Mouse (Mus musculus) kidney, embryonic 15.5 days (tissue): ENCODE data around the gene Ddx42. TPM values are rescaled to one million over a fixed set of nuclear protein-coding genes. Genes with fewer than 3 reads are reported as not detected.

Experiments used
- ATAC-seq: fragments of 200-750 bp; cut with Nextera tagmentation; replicated peaks from 2 replicates; pipeline ENCODE4 v1.8.0; 2017; ENCODE audit warnings: moderate TSS enrichment; ENCODE audit not compliant: low FRiP score
- H3K27ac ChIP-seq: fragments of 300-500 bp; sonication (generic); 2 replicates; pipeline ENCODE4 v1.5.1; 2015; ENCODE audit warnings: mild to moderate bottlenecking, inconsistent platforms
- H3K27me3 ChIP-seq: fragments of 300-500 bp; sonication (generic); 2 replicates; pipeline ENCODE4 v1.6.1; 2015; ENCODE audit warnings: inconsistent platforms
- H3K36me3 ChIP-seq: fragments of 300-500 bp; sonication (generic); 2 replicates; pipeline ENCODE4 v1.6.1; 2015; ENCODE audit warnings: inconsistent platforms
- H3K4me1 ChIP-seq: fragments of 300-500 bp; sonication (generic); 2 replicates; pipeline ENCODE4 v1.6.1; 2015; ENCODE audit warnings: inconsistent platforms
- H3K4me2 ChIP-seq: fragments of 300-500 bp; sonication (generic); 2 replicates; pipeline ENCODE4 v1.6.1; 2015; ENCODE audit warnings: moderate library complexity, mild to moderate bottlenecking, inconsistent platforms
- H3K4me3 ChIP-seq: fragments of 300-500 bp; sonication (generic); replicated peaks from 2 replicates; pipeline ENCODE4 v1.5.1; 2015; ENCODE audit warnings: mild to moderate bottlenecking, inconsistent platforms
- H3K9ac ChIP-seq: fragments of 300-500 bp; sonication (generic); 2 replicates; pipeline ENCODE4 v1.6.1; 2015; ENCODE audit warnings: mild to moderate bottlenecking, inconsistent platforms
- H3K9me3 ChIP-seq: fragments of 300-500 bp; sonication (generic); replicated peaks from 2 replicates; pipeline ENCODE4 v1.6.1; 2016; ENCODE audit warnings: inconsistent platforms
- WGBS: fragments of 180-500 bp; shearing (Covaris S2); methylation state at CpG from one replicate; pipeline ENCODE4 v1.1.7; 2015; ENCODE audit warnings: mixed read lengths; 5-methylcytosine and 5-hydroxymethylcytosine counted together
- polyA plus RNA-seq: library from polyadenylated mRNA; unstranded; fragments of >200 nt; fragmentation: Nextera tagmentation; extraction: Ambion mirVana; gene quantifications from 2 replicates; pipeline ENCODE4 v1.2.1, GENCODE M21; 2015

Ddx42 gene
- polyA plus RNA-seq: 75.9 and 77.8 TPM in 2 replicates

DNA sequence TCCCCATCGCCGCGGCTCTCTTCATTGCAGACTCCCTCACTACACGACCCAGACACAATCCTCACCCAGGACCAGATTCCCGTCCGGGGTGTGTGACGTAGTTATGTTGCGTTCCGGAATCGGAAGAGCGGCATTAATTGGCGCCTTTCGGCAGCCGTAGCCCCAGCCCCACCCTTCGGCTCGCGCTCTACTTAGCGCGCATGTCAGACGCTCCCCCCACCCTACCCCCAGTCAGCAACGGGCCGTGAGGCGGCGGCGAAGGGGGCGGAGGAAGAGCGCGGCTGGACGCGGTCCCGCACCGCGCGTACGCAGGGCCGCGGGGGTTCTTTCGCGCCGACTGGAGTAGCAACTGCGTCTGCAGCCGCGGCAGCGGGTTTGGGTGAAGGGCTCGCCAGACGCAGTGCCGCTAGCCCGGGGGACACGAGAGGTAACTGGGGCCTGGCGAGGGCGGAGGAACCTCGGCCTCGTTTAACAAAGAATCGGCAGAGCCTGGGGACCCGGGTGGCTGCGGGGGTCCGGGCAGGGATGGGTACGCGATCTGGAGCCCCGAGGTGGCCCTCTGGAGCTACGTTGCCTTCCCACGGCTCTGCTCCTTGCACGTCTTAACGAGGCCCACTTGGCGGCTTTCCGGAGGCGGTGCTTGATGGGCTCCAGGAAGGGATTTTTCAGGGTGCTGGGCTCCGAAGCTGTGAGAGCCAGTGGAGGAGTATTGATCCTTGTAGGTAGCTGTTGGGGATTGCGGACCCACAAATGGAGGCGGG, at the start of gene Ddx42:
Ddx42 (plus strand) TSS at position 197 of the 761 bp plus-strand sequence.
- peak; percentile 96 for ATAC-seq
- peaks cover 16% of the 10 kb centered on the region for H3K36me3 ChIP-seq
- under 1% methylated on average over 70 of the region's 70 CpGs for WGBS

DNA sequence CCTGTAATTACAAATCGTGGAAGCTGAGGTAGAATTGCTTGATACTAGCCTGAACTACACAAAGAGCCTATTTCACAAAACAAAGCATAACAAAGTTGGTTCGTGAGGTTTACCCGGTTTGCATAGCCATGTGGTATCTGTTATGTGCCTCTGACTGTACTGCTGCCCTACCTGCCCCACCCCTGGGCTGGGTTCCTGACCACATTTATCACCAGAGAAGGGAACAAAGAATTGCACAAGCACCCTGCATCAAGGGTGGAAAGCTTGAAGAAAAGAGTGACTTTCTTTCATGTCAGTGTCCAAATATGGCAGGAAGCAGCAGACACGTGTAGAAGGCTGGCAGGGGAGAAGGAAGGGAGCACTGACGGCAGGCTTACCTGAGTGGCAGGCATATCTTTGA, 49.3 kb upstream of the Ddx42 start:
- Histone ChIP-seq H3K36me3 (peaks cover 70% of the 10 kb centered on the region), H3K27ac (no peak overlapping the region), H3K27me3 (no peaks in the 10 kb centered on the region), H3K9me3 (no peaks in the 10 kb centered on the region), H3K4me2 (no peak overlapping the region), H3K4me3 (no peak overlapping the region), H3K4me1 (no peaks in the 10 kb centered on the region), H3K9ac (no peak overlapping the region)
- 85% methylated on average over 5 of the region's 5 CpGs for WGBS
- ATAC-seq: no peak

More for the DNA sequence above, at the start of gene Ddx42:
- H3K4me3 ChIP-seq: peak within 1 kb of the TSS; percentile 97
- peaks cover 28% of the 10 kb centered on the region for H3K4me1 ChIP-seq
- no peaks in the 10 kb centered on the region for H3K27me3 ChIP-seq
- no peaks in the 10 kb centered on the region for H3K9me3 ChIP-seq
- H3K27ac ChIP-seq: peak within 1 kb of the TSS; percentile 98
- H3K9ac ChIP-seq: peak within 1 kb of the TSS; percentile 99
- H3K4me2 ChIP-seq: peak within 1 kb of the TSS; percentile 66

DNA sequence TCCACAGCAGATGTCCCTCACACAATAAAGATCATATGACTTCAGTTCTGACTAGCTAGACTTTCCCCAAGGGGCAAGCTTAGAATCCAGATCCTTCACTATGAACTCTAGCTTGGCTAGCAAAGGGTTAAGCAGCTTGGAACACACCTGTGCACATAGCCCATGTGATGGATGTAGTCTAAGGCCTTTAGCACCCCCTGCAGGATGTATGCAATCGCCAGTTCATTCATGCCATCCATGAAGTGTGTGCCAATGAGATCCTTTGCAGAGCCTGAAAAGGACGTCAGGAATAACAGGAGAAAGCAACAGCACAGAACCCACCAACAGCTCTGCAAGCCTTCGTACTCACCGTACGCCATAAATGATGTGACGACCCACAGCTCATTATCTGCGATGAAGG, 45.9 kb upstream of the Ddx42 start:
- ATAC-seq: no peak
- Histone ChIP-seq H3K36me3 (peaks cover 50% of the 10 kb centered on the region), H3K9ac (no peak overlapping the region), H3K4me1 (no peaks in the 10 kb centered on the region), H3K27ac (no peak overlapping the region), H3K9me3 (no peaks in the 10 kb centered on the region), H3K4me2 (no peak overlapping the region), H3K4me3 (no peak overlapping the region), H3K27me3 (no peaks in the 10 kb centered on the region)
- 81% methylated on average over 7 of the region's 7 CpGs for WGBS

DNA sequence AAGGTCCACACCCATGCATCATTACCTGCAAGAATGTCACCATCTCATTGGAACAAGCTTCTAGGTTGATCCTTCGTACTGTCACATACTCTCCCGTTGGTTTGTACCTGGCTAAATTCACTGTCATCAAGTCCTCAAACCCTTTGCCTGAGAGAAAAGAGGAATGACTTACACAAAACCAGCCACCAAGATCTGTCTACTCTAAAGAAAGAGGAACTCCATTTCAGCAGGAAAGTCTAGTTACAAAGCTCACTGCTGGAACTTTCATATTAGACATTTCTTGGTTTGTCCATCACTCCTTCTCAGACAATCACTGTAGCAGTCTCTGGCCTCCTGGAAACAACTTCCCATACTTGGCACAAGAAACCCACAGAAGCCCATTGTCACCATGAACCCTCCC, 43.5 kb upstream of the Ddx42 start:
- peaks cover 26% of the 10 kb centered on the region for H3K36me3 ChIP-seq
- no peaks in the 10 kb centered on the region for H3K9me3 ChIP-seq
- no peak for ATAC-seq
- no peaks in the 10 kb centered on the region for H3K27me3 ChIP-seq
- no peak overlapping the region for H3K9ac ChIP-seq
- no peak overlapping the region for H3K4me2 ChIP-seq
- H3K27ac ChIP-seq: no peak overlapping the region
- no peaks in the 10 kb centered on the region for H3K4me1 ChIP-seq
- no peak overlapping the region for H3K4me3 ChIP-seq
- 96% methylated on average over 2 of the region's 2 CpGs for WGBS

DNA sequence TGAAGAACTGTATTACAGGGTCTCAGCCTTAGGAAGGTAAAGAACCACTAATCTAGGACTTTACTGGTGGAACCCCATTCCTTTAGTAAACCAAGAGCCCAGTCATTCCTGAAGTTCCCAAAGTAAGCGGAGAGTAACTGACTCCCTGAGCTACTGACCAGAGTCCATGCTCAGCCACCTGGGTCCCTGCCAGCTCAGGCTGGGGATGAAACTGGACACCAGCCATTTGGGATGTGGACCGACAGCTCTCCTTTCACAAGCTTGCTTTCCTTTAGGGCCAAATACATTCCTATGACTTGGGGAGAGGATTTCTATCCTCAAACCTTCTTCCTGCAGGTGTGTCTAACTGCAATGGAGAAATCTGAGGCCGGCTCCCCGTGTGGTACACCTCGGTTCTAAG, 42.4 kb upstream of the Ddx42 start:
- ATAC-seq: no peak

DNA sequence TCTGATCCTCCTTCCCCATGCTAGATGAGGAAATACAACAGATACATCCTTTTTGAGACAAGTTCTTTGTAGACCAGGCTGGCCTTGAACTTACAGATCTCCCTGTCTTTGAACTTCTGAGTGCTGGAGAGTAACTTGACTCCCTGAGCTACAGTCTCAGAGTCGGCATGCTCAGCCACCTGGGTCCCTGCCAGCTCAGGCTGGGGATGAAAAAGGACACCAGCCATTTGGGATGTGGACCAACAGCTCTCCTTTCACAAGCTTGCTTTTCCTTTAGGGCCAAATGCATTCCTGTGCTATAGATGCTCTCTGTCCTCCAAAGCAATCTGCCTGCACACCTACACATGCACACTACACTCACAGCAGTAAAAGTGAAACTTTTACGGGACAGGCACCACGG, 41.6 kb upstream of the Ddx42 start:
- no peak overlapping the region for H3K9ac ChIP-seq
- peaks cover 15% of the 10 kb centered on the region for H3K36me3 ChIP-seq
- H3K27me3 ChIP-seq: no peaks in the 10 kb centered on the region
- H3K4me1 ChIP-seq: no peaks in the 10 kb centered on the region
- no peak overlapping the region for H3K4me2 ChIP-seq
- no peak overlapping the region for H3K4me3 ChIP-seq
- no peak for ATAC-seq
- H3K27ac ChIP-seq: no peak overlapping the region
- WGBS: 27% methylated on average over 3 of the region's 3 CpGs
- H3K9me3 ChIP-seq: no peaks in the 10 kb centered on the region

More for the DNA sequence above, 42.4 kb upstream of the Ddx42 start:
- H3K27me3 ChIP-seq: no peaks in the 10 kb centered on the region
- H3K4me1 ChIP-seq: no peaks in the 10 kb centered on the region
- peaks cover 20% of the 10 kb centered on the region for H3K36me3 ChIP-seq
- H3K9me3 ChIP-seq: no peaks in the 10 kb centered on the region
- H3K4me3 ChIP-seq: no peak overlapping the region
- H3K4me2 ChIP-seq: no peak overlapping the region
- 64% methylated on average over 5 of the region's 5 CpGs for WGBS
- no peak overlapping the region for H3K9ac ChIP-seq
- H3K27ac ChIP-seq: no peak overlapping the region

DNA sequence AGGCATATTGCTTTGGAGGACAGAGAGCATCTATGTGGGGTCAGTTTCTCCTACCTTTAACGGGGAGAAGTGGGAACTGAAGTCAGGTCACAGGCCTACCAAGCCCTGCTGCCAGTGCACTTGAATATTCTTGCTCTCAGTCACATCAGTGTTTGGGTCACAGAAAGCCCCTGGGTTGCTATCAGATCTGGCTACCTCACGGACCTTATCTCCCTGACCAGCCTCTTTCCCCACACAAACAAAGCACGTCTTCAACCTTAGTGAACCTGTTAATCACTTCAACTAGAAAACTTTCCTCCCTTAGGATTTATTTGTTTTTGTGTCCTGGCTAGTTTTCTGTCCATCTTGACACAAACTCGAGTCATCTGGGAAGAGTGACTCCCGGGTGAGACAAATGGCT, 40.4 kb upstream of the Ddx42 start:
- Histone ChIP-seq H3K9me3 (no peaks in the 10 kb centered on the region), H3K4me1 (no peaks in the 10 kb centered on the region), H3K9ac (no peak overlapping the region), H3K36me3 (peaks cover 10% of the 10 kb centered on the region; the same call in 1 of the 2 replicates), H3K4me2 (no peak overlapping the region), H3K27ac (no peak overlapping the region), H3K4me3 (no peak overlapping the region), H3K27me3 (no peaks in the 10 kb centered on the region)
- 76% methylated on average over 5 of the region's 5 CpGs for WGBS
- ATAC-seq: no peak

DNA sequence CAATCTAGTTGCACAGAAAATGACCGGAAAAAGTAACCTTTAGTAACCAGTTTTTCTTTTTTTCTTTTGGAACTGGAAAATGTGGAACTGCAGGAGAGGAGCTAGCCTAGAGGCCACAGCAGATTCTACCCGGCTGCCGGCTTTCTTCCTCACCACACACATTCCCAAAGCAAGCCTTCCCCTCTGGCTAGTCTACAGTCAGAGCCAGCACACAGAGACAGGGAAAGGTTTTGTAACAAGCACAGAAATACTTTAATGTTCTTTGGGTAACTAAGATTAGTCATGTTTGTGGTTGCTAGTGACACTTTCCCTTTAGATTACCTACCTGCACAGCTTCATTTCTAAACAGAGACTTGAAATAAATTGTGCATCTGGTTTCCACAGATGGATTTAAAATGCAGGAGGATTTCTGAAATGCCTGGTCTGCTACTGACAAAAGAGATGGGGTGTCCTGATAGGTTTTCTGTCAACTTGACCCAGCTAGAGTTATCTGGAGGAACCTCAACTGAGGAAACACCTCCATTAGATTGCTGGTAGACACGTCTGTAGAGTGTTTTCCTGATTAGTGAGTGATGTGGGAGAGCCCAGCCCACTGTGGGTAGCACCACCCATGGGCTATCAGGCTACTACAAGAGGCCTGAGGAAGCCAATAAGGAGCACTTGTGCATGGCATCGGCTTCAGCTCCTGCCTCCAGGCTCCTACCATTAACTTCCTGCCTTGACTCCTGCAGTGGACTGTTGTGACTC, 38.5 kb upstream of the Ddx42 start:
- H3K9me3 ChIP-seq: no peaks in the 10 kb centered on the region
- no peak overlapping the region for H3K4me2 ChIP-seq
- no peaks in the 10 kb centered on the region for H3K27me3 ChIP-seq
- peaks cover 11% of the 10 kb centered on the region for H3K36me3 ChIP-seq
- H3K4me1 ChIP-seq: no peaks in the 10 kb centered on the region
- no peak for ATAC-seq
- H3K27ac ChIP-seq: no peak overlapping the region
- no peak overlapping the region for H3K9ac ChIP-seq
- no peak overlapping the region for H3K4me3 ChIP-seq
- 76% methylated on average over 5 of the region's 5 CpGs for WGBS

DNA sequence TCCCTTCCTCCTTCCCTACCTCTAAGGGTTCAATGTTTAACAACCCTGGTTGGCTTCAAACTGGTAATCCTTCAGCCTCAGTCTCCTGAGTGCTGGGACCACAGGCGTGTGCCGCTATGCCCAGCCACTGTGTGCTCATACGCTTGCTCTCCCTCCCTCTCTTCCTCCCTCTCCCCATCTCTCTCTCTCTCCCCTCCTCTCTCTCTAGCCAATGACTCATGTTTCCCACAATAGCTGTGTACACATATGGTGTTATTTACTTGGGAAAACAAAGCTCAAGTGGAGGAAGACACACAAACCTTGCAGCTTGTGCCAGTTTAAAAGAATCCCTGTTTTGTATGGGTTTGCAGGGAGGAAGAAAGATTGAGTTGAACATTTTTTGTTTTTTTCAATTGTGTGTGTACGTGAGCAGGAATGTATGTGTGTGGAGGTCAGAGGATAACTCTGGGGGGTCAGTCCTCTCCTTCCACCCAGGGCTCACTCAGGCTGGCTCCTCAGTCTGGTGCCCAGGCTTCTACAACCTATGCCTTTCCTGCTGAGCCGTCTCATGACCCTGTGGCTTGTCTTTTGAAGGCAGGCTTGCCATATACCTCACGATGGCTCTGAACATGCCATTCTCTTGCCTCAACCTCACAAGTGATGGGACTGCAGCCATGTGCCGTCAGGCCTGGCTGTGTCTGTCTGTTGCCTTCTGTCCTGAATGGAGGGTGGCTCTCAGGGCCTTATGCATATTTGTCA, 36.8 kb upstream of the Ddx42 start:
- H3K9me3 ChIP-seq: no peaks in the 10 kb centered on the region
- H3K4me3 ChIP-seq: no peak overlapping the region
- H3K36me3 ChIP-seq: peaks cover 19% of the 10 kb centered on the region
- H3K9ac ChIP-seq: no peak overlapping the region
- H3K27ac ChIP-seq: no peak overlapping the region
- no peak for ATAC-seq
- no peaks in the 10 kb centered on the region for H3K4me1 ChIP-seq
- no peaks in the 10 kb centered on the region for H3K27me3 ChIP-seq
- 78% methylated on average over 7 of the region's 7 CpGs for WGBS
- no peak overlapping the region for H3K4me2 ChIP-seq

DNA sequence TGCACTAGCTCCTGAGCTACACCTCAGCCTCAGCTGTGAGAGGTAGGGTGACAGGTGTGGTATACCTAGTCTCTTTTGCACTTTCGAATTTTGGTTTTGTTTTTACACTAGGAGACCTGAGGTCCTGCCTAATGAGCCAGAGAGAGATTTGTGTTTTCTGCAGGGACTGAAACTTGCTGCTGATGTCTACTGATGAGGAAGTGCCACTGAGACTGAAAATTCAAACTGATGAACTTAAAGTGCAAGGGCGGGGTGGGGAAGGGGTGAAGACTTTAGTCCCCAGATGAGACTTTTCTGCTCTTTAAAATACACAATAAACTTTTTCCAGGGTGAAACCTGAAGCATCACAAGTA, 36.3 kb upstream of the Ddx42 start:
- H3K27me3 ChIP-seq: no peaks in the 10 kb centered on the region
- H3K27ac ChIP-seq: no peak overlapping the region
- no peaks in the 10 kb centered on the region for H3K4me1 ChIP-seq
- no peak overlapping the region for H3K9ac ChIP-seq
- H3K36me3 ChIP-seq: peaks cover 25% of the 10 kb centered on the region
- H3K4me3 ChIP-seq: no peak overlapping the region
- 71% methylated on average over 2 of the region's 2 CpGs for WGBS
- H3K9me3 ChIP-seq: no peaks in the 10 kb centered on the region
- no peak overlapping the region for H3K4me2 ChIP-seq
- no peak for ATAC-seq

DNA sequence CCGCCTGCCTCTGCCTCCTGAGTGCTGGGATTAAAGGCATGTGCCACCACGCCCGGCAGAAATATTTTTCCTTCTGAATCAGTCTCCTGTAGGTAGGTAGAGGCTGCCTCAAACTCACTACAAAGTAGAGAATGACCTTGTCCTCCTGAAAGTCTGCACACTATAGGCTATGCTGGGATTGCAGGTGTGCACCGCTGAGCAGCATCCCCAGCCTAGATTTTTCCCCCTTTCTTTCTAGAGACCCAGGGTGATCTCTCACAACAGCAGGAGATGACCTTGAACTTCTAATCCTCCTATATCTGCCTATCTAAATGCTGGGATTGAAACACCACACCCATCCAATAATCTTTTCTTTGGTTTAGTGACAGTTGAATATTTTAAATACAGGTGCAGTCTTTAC, 29.4 kb upstream of the Ddx42 start:
- no peak overlapping the region for H3K27ac ChIP-seq
- peaks cover 4% of the 10 kb centered on the region; the same call in 1 of the 2 replicates for H3K4me1 ChIP-seq
- H3K27me3 ChIP-seq: no peaks in the 10 kb centered on the region
- WGBS: 92% methylated on average over 4 of the region's 4 CpGs
- H3K4me3 ChIP-seq: no peak overlapping the region
- H3K36me3 ChIP-seq: peaks cover 29% of the 10 kb centered on the region
- no peak overlapping the region for H3K9ac ChIP-seq
- no peak for ATAC-seq
- H3K4me2 ChIP-seq: no peak overlapping the region
- no peaks in the 10 kb centered on the region for H3K9me3 ChIP-seq

DNA sequence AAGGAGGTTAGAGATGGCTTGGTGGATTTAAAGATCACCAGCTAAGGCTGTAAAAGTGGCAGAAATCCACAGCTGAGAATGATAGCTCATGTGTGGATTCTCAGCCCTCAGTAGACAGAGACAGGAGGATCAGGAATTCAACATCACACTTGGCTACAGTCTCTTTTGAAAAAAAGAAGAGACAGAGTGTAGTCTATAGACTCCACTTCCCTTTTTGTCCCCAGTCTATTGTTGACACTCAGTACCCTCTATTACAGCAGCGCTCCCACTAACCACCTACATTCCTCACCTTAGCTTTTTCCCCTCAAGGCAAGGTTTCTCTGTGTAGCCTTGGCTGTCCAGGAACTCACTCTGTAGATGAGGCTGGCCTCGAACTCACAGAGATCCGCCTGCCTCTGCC, 25.0 kb upstream of the Ddx42 start:
- H3K9me3 ChIP-seq: no peaks in the 10 kb centered on the region
- H3K4me1 ChIP-seq: peaks cover 14% of the 10 kb centered on the region
- no peak overlapping the region for H3K9ac ChIP-seq
- no peak overlapping the region for H3K4me3 ChIP-seq
- H3K27me3 ChIP-seq: no peaks in the 10 kb centered on the region
- H3K27ac ChIP-seq: no peak overlapping the region
- ATAC-seq: no peak
- WGBS: 90% methylated on average over 3 of the region's 3 CpGs
- H3K36me3 ChIP-seq: peaks cover 6% of the 10 kb centered on the region
- no peak overlapping the region for H3K4me2 ChIP-seq
